Mouse (Mus musculus): ENCODE measurements around the gene Slfn1. TPM values are rescaled to one million over a fixed set of nuclear protein-coding genes. Genes with fewer than 3 reads are reported as not detected.

Slfn1 gene
- total RNA-seq (2023), result 97.2 TPM

GRCm38 (mm10) chr11:83116597-83117227, at the start of gene Slfn1:
TSS of gene Slfn1 (plus strand) at chr11:83116849.

Other genes starting within 250 kb of the Slfn1 start
- 18.6 TPM for gene Rffl, start 245.6 kb upstream of the Slfn1 start, total RNA-seq (2023)
- 18.7 TPM for gene Rad51d, start 226.2 kb upstream of the Slfn1 start, total RNA-seq (2023)
- gene Fndc8, start 224.7 kb upstream of the Slfn1 start, total RNA-seq (2023), result not detected
- 103 TPM for gene Nle1, start 208.4 kb upstream of the Slfn1 start, total RNA-seq (2023)
- gene Unc45b, start 206.3 kb upstream of the Slfn1 start, total RNA-seq (2023), result not detected
- gene Slfn5, start 165.5 kb upstream of the Slfn1 start, total RNA-seq (2023), result 40.9 TPM
- 18.4 TPM for gene Slfn9, start 125.0 kb upstream of the Slfn1 start, total RNA-seq (2023)
- 48.4 TPM for gene Slfn8, start 96.0 kb upstream of the Slfn1 start, total RNA-seq (2023)
- 134 TPM for gene Slfn2, start 51.7 kb upstream of the Slfn1 start, total RNA-seq (2023)
- gene Slfn4, start 58.3 kb downstream of the Slfn1 start, total RNA-seq (2023), result 1.4 TPM
- 4.6 TPM for gene Slfn3, start 74.5 kb downstream of the Slfn1 start, total RNA-seq (2023)
- gene Slfn14, start 169.9 kb downstream of the Slfn1 start, total RNA-seq (2023), result not detected
- gene Ap2b1, start 182.2 kb downstream of the Slfn1 start, total RNA-seq (2023), result 106 TPM
- 9.4 TPM for gene Pex12, start 185.7 kb downstream of the Slfn1 start, total RNA-seq (2023)